Mouse (Mus musculus): Measurements from ENCODE around the gene Hnrnpf. TPM values are rescaled to one million over a fixed set of nuclear protein-coding genes. Genes with fewer than 3 reads are reported as not detected.

Gene Hnrnpf
- polyA plus RNA-seq, 1 experiment from 2014 or later, result 798 TPM

- Histone ChIP-seq H3K9me3 (ENCODE audit: control insufficient read depth, low read length) (0 out of 2 replicates have a peak, but pooled peaks cover 4% of the 10 kb centered on the region), H3K4me3 (ENCODE audit: low read depth, low read length) (no peak overlapping the region), H3K9ac (ENCODE audit: low read length) (no peak overlapping the region), H3K36me3 (ENCODE audit: control insufficient read depth, insufficient read depth, low read length) (no peaks in the 10 kb centered on the region), H3K27ac (ENCODE audit: low read depth) (no peak overlapping the region), H3K4me2 (ENCODE audit: low read length) (no peak overlapping the region), H3K27me3 (replicated peaks; ENCODE audit: control insufficient read depth, insufficient read depth, low read length) (no peaks in the 10 kb centered on the region), H3K4me1 (replicated peaks; ENCODE audit: control insufficient read depth, insufficient read depth, low read length) (no peaks in the 10 kb centered on the region)
- WGBS, result 35% methylated on average over 9 of the region's 9 CpGs
- ATAC-seq (replicated peaks; ENCODE audit: low FRiP score, low TSS enrichment, low read depth), result no peak
- DNase-seq (ENCODE audit: low spot score), result no peak
These were observed 66.6 kb downstream of the Hnrnpf start for GRCm38 (mm10) chr6:117966729-117967128.

Small RNA genes within 50 kb of the gene (microRNA-seq; reads per million reads assigned to microRNA genes)
- not detected for gene Gm25535

Other genes with a start within 250 kb of the Hnrnpf start
- gene Zfp637, start 59.1 kb upstream of the Hnrnpf start, polyA plus RNA-seq (2014; fragmentation: Nextera tagmentation; extraction: Ambion mirVana), result 109 and 125 TPM in 2 replicates
- gene Zfp239, start 38.2 kb upstream of the Hnrnpf start, polyA plus RNA-seq (2014; fragmentation: Nextera tagmentation; extraction: Ambion mirVana), result 6.8 and 8.4 TPM in 2 replicates
- 1.7 and 3.2 TPM in 2 replicates for gene Fxyd4, start 37.4 kb downstream of the Hnrnpf start, polyA plus RNA-seq (2014; fragmentation: Nextera tagmentation; extraction: Ambion mirVana)
- 0.05 TPM in 1 of 2 replicates, not detected in the other for gene Rasgef1a, start 111.1 kb downstream of the Hnrnpf start, polyA plus RNA-seq (2014; fragmentation: Nextera tagmentation; extraction: Ambion mirVana)
- gene Csgalnact2, start 238.8 kb downstream of the Hnrnpf start, polyA plus RNA-seq (2014; fragmentation: Nextera tagmentation; extraction: Ambion mirVana), result 14.5 and 14.8 TPM in 2 replicates